Mouse (Mus musculus) adrenal gland, postnatal 14 days (tissue): Measurements from ENCODE around the gene Defb42. TPM values are rescaled to one million over a fixed set of nuclear protein-coding genes. Genes with fewer than 3 reads are reported as not detected.
A peak's percentile ranks its signal among the peaks of the same experiment; 100 is the strongest.

Experiments used
- DNase-seq: peaks from one replicate; pipeline ENCODE4 v3.0.0; 2021; ENCODE audit warnings: mixed read lengths
- long read RNA-seq, 2 experiments: library from polyadenylated mRNA; stranded (forward); transcript quantifications; one replicate each; pipeline ENCODE4 v2.0.0; 2021
- total RNA-seq: library from RNA; stranded (reverse); gene quantifications from 2 replicates; pipeline ENCODE4 v1.2.3, GENCODE M21; 2021

Gene Defb42
- 0.86 and 1.7 TPM in 2 replicates for total RNA-seq
- long read RNA-seq, experiment 1, partial matches to known transcripts, result 0 of 2 reads
- long read RNA-seq, experiment 1, other reads (novel, unspliced or antisense), result 0 of 2 reads
- long read RNA-seq, experiment 2, partial matches to known transcripts, result 0 of 2 reads
- long read RNA-seq, experiment 2, other reads (novel, unspliced or antisense), result 1 of 2 reads

DNA sequence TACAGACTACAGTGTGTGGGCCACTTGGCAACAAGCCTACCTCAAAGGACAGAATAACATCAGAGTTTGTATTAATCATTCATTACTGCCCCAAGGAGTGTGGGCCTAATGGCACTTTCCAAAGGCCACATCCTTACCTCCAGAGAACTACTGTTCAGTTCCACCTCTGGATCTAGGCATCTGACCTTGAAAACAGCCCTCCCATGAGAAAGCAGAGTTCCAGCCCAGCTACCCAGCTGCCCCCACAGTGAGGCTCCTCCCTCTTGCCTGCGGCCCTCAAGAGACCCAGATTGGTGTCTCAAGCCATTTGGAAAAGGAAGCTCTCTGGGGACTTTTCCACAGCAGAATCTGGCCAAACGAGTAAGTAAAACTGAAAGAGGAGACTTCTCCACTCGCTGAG lies at the start of gene Defb42:
Gene Defb42, plus strand, starts transcription at position 301 of the 400 bp plus-strand sequence.
- peak; percentile 21 for DNase-seq

DNA sequence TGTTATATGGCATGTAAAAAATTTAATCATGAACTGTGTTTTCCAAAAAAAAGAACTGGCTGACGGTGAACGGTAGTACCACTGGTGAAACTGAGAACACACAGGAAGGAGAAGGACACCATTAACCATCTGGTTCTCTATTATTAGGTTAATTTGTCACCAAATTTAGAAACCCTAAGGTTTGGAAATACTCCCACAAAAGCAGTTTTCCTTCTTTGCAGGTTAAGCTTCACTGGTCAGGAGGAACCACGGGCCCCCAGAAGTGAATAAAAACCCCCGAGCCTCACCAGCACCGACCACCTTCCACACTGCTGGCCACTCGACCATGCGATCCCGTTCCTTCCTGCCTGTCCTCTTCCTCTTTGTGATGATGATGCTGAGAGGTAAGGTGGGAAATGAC lies 49.0 kb upstream of the Defb42 start, which contains the start of gene Defb47:
Gene Defb47, plus strand, starts transcription at position 301 of the 400 bp plus-strand sequence.
- DNase-seq, result no peak

DNA sequence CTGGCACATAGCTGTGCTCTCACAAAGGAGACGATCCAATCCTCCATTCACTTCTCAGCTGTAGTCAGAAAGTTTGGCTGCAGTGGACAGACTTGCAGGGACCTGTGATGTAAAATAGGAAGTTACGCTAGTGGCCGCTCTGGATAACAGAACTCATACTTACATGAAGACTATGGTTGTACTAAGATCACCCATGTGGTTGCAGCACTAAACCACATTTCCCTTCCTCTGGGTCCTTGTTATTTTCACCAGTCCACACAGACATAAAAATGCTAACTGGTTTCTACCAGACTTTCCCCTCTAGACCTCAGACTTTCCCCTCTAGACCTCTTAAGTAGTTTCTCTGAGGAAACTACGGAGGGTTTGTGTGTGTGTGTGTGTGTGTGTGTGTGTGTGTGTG lies 47.8 kb upstream of the Defb42 start:
- no peak for DNase-seq

DNA sequence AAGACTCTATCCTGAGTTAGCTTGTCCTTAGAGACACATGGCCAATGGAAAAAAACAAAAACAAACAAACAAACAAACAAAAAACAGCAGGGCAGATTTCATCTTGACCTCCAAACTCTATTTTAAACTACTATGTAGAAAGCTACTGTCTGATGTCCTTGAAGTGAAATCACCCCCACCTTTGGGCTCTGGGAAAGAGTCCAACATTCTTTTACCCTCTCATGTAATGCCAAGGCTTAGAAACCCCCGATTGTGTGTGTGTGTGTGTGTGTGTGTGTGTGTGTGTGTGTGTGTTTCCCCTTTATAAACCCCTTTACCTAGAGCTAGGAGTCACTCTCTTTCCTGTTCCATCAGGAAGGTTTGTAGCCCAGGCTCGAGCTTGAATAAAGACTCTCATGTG lies 44.2 kb upstream of the Defb42 start:
- DNase-seq, result peak; percentile 40

DNA sequence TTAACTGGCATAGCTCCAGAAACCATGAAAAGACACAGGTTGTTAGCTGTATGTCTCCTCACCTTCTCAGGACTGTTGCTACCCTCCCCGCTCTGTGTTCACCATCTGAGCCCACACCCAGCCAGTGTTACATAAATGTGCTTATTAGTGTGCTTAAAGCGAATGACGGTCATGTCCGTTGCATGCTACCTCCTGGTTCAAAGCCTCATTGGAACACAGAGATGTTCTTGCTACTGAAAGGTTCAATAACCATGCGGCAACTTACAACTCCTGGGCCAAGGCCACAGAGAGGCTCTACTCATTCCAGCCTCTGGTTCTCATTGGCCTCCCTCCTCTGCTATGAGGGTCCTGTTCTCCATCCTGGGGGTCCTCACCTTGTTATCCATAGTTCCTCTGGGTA lies 35.3 kb upstream of the Defb42 start, which contains the start of gene Defb43:
Gene Defb43, plus strand, starts transcription at position 301 of the 400 bp plus-strand sequence.
- DNase-seq, result no peak

DNA sequence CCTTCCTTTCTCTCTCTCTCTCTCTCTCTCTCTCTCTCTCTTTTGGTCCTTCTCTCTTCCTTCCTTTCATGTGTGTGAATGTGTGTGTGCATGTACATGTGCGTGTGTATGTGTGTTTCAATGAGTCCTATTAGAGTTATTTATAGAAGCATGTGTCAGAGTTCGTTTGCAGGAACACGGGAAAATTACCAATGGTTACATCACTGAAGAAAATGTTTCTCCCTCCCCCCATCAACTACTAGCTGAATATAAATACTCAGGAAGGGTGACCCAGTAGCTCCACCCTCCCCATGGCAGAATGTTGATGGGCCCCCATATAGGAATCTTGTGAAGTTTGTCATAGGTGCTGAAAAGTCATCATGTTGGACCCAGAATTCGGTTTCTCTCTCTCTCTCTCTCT lies 33.7 kb upstream of the Defb42 start:
- DNase-seq, result no peak

DNA sequence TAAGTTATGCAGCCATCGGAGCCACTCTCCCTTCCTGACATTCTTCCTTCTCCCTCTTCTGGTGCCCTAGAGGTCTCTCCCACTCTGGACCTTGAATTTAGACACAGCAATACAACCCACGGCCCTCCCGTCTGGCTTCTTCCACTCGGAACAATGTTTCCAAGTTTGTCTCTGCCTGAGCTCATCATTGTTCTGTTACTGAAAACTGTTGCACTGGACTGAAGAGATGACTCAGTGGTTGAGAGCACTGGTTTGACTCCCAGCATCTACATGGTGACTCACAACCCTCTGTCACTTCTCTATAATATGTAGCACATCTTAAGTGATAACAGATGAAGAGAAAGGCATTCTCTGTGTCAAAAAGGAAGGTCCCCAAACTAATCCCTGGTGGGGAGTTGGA lies 32.1 kb upstream of the Defb42 start:
- DNase-seq, result no peak

DNA sequence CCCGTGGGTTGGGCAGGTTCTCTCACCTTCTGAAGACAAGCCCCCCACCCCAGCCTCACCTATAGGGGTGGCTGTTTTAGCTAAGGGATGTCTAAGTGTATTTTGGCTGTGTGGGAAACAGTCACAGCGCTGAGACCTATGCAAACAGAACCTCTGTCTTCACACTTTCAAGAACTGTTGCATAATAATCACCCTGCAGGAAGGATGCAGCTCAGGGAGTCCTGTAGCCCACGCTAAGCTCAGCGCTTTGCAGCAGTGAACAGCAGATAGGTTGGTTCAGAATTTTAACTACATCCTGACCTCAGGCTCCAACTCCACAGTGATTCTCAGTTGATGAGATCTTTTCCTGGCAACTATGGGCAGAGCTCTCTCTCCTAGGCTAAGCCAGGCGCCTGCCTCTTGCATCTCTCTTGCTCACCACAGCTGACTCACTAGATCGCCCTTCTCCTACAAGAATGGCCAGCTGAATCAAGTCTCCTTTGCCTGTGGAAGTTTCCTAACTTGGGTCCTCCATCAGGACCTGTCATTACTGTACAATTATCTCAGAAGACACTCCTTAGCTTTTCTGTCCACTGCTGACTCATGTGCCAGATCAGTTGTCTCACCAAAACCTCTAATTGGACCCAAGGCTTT lies 26.2 kb upstream of the Defb42 start:
- peak; percentile 17 for DNase-seq

DNA sequence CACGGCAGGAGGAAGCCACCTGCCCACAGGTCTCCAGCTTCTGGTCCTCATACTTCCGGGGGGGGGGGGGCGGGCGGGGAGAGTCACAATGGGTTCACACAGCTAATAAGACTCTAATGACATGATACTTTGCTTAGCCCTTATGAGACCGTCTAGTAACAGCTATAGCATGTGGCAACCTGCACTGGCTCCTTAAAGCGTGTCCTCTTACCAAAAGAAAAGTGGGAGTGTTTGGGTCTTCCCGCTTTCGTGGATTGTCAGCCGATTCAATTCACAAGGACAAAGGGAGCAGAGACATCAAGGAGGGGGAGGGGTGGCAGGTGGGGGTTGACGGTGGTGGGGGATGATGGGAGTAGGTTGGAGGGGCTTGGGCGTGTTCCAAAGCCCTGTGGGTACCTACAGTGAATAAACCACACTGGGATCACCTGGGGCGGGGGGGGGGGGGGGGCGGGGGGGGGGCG lies 3.1 kb downstream of the Defb42 start, which contains the start of gene Defb30:
Gene Defb30, minus strand, starts transcription at position 51 of the 461 bp plus-strand sequence.
- no peak for DNase-seq

DNA sequence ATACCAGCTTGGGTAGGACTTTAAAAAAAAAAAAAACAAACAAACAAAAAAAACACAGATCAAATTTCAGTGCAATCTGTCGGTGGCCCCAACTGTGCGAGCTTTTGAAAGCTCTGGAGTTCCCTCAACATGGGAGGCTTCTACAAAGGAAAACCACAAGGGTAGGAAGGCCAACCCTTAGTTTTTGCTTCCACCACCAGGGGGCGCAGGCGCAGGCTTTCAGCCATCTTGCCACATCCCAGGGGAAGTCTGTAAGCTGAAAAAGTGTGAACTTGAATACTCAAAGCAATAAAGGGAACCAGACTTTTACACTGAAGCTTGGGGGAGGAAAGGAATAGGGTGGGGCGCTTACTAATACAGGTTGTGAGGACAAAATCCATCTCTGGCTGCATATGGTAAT lies 4.0 kb downstream of the Defb42 start:
- peak; percentile 89 for DNase-seq

DNA sequence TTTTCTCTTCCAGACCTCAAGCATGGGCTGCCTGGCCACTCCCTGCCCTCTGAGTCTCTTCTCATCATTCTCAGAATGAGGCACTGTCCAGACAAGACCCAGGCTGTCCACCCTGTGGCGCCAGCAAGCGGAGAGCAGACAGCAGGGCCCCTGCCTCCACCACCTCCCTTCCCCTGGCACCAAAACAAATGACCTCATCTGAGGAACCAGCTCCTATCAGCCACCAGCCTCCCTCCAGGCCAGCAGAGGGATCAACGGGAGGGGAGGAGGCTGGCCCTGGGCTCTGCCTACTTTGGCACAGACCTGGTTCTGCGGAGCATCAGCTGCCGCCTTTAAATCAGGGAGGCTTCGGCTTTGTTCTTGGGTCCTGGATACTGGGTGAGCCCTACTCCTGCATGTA lies 7.9 kb downstream of the Defb42 start:
- peak; percentile 93 for DNase-seq

DNA sequence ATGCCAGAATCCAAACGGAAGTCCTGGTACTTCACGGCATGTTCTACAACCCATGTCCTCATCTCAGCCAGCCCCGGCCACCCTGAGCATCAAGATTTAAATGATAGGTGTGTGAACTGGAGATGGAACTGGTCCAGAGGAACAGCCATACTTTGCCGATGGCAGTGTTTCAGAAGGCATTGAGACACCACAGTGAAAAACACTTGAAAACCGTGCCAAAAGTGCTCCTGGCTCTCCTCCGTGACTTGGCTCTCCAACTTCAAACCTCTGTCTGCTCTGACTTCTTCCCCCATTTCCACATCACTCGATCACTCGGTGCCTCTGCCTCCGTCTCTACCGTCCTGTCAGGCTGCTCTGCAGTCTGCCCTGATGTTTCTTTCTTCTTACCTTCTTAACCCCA lies 13.6 kb downstream of the Defb42 start:
- DNase-seq, result no peak

DNA sequence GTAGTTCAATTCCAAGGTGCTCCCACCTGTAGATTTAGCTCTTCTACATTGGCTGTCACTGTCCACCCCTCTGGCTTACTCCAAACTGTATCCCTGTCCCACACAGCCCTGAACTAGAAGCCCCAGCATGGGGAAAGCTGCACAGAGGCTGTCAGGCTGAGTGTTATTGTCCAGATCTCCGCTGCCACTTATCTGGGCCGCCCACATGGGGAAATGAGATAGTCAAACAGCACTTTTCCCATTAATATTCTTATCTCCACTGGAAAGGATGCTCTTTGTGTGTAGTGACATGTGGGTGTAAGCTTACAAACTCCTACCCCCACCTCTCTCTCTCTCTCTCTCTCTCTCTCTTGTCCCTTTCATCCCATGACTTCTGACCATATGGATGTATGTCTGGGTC lies 15.4 kb downstream of the Defb42 start:
- no peak for DNase-seq

DNA sequence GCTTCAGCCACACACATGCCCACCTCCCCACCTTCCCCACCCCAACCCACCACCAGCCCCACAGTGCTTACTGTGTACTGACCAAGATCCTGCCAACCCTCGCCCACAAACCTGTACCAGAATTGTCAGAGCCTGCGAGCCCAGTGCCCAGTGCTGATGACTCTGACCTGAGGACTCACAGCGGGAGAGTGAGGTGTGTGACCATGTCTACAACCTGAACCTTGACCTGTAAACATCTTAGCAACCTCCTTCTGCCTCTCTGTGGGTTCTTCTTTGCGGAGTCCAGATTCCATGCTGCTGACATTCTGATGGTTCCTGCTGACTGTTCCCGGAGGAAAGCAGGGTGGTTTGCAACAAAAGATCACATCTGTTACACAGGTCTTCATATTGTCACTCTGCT lies 18.6 kb downstream of the Defb42 start:
- no peak for DNase-seq

DNA sequence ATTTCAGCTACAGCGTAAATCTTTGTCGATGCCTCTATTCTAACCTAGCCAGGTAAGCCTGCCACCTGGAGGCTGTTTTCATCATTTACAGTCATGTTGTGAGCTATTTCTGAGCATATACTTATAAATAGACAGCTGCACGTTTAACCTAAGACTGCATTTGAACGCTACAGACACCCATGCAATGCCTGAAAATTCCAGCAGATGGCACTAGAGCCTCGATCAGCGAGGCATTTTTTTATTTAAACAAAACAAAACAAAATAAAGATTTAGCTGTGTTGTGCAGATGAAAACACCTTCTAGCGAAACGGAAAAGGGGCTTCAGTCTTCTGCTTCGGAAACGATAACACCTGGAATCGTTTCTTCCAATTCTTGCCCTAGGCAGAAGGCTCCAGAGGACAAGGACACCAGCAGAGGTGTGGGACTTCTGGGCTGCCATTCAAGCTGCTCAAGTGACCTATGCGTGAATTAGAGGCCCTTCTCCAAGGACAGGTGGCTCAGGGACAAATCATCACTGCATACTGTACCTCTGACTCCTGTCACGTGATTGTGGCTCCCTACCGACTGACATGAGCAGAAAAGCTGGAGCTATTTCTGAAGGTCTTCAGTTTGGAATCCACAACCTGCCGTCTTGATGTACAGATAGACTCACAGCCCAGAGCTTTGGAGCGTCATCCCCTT lies 20.0 kb downstream of the Defb42 start:
- DNase-seq, result peak; percentile 76

DNA sequence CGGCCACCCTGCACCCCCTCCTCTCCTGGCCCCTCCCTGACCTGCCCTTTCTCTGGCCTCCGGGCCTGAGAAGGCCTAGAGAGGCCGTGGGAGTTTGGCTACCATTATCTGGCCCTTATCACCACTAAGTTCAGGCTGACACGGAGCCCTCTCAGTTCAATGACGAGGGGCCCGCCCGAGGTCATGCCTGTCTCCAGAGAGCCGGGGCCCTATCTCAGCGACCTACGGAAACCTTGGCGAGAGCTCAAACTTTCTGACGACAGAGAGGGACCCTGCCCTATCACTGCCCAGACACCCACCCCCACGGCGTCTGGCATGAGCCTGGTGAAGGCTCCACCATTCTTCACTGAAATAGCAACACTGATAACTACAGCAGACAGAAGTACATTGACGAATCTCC lies 20.9 kb downstream of the Defb42 start:
- no peak for DNase-seq

Other genes starting within 250 kb of the Defb42 start
- gene Wdfy2, start 209.3 kb upstream of the Defb42 start, total RNA-seq, result 28.4 and 28.8 TPM in 2 replicates
- not detected in 2 replicates for gene Defb48, start 62.5 kb upstream of the Defb42 start, total RNA-seq
- gene Defb47, start 48.9 kb upstream of the Defb42 start, total RNA-seq, result not detected in 2 replicates
- gene Defb43, start 35.2 kb upstream of the Defb42 start, total RNA-seq, result not detected in 2 replicates
- not detected in 2 replicates for gene Defb30, start 3.0 kb downstream of the Defb42 start, total RNA-seq